Mouse (Mus musculus): ENCODE measurements around the gene Glud1.

The Glud1 gene

DNA sequence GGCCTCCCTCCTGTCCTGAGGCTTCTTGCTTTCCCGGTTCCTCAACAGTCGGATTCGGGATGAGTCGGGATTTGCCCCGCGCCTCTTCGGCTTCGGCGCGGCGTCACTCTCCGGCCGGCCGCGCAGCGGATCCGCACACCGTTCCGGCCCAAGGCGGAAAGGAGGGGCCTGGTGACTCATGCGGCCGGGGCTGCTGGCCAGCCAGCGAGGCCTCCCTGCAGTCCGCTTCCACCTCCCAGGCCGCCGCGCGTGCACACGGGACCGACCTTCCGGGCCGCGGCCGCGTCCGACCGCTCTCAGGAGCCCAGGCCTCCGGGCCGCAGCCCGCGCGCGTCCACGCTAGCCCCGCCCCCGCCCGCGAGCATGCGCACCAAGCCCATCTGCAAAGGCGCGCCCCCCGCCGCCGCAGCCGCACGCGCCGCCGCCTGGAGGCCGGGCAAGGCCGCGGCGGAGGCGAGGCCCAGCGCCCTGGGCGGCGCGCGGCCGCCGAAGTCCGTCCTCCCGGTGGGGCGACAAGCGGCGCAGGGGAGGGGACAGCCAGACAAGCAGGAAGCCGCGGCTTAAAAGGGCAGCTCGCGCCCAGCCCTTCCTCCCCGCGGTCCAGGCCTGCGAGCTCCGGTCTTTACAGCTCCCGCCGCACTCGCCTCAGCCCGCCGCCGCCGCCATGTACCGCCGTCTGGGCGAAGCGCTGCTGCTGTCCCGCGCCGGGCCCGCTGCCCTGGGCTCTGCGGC is at the start of gene Glud1, which contains the start of gene Shld2:
TSS of gene Glud1 (plus strand) at position 494 of the 732 bp plus-strand sequence.
TSS of gene Shld2 (minus strand) at position 260 of the 732 bp plus-strand sequence.
- POLR2A ChIA-PET: interaction anchor here in 3 of 4 experiments (0.6 to 61.1 kb wide), 20 partner anchors 10 to 362 kb away, joined by 3 to 2339 read pairs (median 4); partner anchors contain the start of genes Fam25c (in 1 of the 3), Mmrn2 (in 1 of the 3) and Sncg (in 1 of the 3)
- CTCF ChIA-PET: no interaction called here

DNA sequence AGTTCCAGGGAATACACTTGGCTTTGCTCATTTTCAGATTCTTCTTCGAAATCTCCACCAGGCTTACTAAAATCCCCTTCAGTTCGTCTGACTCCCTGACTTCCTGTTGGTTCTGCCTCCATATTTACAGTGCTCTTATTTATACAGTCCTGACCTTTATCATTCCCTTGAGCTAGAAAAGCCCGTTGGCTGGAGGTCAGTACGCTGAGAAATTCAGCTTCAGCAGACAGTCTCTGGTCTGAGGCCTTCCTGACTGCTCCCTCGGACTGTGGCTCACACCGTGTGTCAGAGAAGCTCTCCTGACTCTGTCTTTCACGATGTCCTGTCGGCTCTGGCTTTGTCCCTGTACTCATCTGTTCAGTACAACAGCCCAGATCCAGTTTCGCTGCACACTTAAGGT is 42.5 kb upstream of the Glud1 start:
- ChIA-PET CTCF (interaction anchor here (0.6 to 1.3 kb wide), 6 partner anchors 13 to 174 kb away, joined by 3 to 6 read pairs (median 4); no protein-coding TSS in a partner anchor), POLR2A (interaction anchor here in 3 of 4 experiments (0.6 to 2.4 kb wide), 21 partner anchors 8 to 201 kb away, joined by 3 to 10 read pairs (median 4); no protein-coding TSS in a partner anchor)

DNA sequence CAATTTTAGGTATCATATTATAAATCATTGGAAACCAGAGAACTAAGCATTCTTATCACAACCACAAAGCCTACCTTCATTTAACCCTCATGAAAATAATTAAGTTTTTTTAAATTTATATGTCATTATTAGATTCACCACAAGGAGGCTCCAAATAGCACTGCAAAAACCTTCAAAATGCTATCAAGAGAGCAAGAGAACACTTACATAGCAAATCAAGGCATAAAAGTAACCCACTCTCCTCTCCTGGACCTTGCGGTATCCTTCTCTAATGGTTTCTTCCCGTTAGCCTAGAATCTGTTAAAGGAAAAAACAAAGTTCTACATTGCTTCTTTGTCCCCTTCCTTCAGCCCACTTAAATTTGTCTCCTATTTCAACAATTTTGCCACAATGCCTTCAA is 37.2 kb upstream of the Glud1 start:
- CTCF ChIA-PET: interaction anchor here in 1 of 4 experiments (1.0 kb wide), 1 partner anchor 90 kb away, joined by 3 read pairs; no protein-coding TSS in a partner anchor
- POLR2A ChIA-PET: interaction anchor here in 1 of 4 experiments (0.8 to 1.8 kb wide), 5 partner anchors 8 to 90 kb away, joined by 3 to 4 read pairs (median 3); no protein-coding TSS in a partner anchor

DNA sequence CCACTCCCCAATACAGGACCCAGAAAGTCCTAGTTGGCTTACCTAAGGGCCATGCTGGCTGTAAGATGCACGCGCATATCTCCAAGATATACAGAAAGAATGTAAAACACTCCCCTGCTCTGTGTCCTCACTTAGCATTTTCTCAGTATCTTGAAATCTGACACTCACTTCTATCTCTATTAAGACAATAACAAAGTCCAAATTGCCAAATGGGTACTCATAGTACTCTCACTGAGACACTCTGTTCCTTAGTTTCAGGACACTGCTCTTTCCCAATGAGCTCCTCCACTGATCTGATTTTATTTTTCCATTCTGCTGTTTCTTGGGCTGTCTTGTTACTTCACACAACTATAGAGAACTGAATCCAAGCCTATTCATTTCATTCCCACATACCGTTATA is 36.4 kb upstream of the Glud1 start:
- ChIA-PET POLR2A (no interaction called here), CTCF (no interaction called here)

DNA sequence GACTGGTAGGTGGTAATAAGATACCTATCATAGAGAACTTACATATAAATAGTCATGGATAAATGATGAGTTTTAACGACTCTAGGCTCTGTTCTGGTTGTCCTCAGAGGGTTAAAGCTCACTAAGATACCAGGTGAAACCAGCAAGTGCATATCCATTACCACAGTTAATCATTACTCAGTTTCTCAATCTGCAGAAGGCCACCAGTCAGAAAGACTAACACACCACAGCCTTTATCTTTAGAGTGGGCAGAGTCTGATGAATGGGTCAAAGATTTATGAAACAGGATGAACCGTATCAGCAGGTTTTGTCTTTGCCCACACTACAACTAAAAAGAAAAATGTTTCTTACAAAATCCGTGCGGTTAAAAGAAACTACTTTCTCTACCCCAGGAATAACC is 35.3 kb upstream of the Glud1 start:
- POLR2A ChIA-PET: interaction anchor here in 1 of 4 experiments (0.6 kb wide), 1 partner anchor 15 kb away, joined by 5 read pairs; no protein-coding TSS in a partner anchor
- CTCF ChIA-PET: no interaction called here

DNA sequence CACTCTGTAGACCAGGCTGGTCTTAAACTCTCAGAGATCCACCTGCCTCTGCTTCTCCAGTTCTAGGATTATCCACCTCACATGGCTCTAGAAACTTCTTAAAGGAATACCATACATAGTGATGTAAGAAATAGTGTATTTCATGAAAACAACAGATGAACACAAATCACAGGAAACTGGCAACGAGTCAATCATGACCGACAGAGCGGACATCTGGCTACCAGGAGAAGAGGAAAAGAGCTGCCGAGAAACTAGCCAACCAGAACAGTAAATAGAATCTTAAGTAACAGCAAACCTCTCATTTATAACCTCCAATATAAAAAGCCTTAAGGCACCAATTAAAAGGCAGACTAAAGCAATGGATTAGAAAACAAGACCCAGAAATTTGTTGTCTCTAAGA is 30.8 kb upstream of the Glud1 start:
- ChIA-PET POLR2A (interaction anchor here in 1 of 4 experiments (0.6 to 1.2 kb wide), 2 partner anchors 34 to 405 kb away, joined by 3 to 4 read pairs; no protein-coding TSS in a partner anchor), CTCF (interaction anchor here in 1 of 4 experiments (0.6 kb wide), 1 partner anchor 25 kb away, joined by 3 read pairs; no protein-coding TSS in a partner anchor)

GRCm38 (mm10) chr14:34280798-34281197 is 29.7 kb upstream of the Glud1 start:
- ChIA-PET POLR2A (interaction anchor here in 3 of 4 experiments (1.0 to 1.4 kb wide), 7 partner anchors 8 to 35 kb away, joined by 3 to 4 read pairs (median 3); no protein-coding TSS in a partner anchor), CTCF (interaction anchor here in 1 of 4 experiments (1.4 kb wide), 1 partner anchor 13 kb away, joined by 6 read pairs; no protein-coding TSS in a partner anchor)

- CTCF ChIA-PET: interaction anchor here in 2 of 4 experiments (1.1 to 1.4 kb wide), 2 partner anchors 14 to 91 kb away, joined by 3 to 6 read pairs; no protein-coding TSS in a partner anchor
- POLR2A ChIA-PET: interaction anchor here in 3 of 4 experiments (0.8 to 1.5 kb wide), 6 partner anchors 9 to 29 kb away, joined by 3 to 4 read pairs (median 4); no protein-coding TSS in a partner anchor
These were observed 28.7 kb upstream of the Glud1 start for GRCm38 (mm10) chr14:34281736-34282269.

DNA sequence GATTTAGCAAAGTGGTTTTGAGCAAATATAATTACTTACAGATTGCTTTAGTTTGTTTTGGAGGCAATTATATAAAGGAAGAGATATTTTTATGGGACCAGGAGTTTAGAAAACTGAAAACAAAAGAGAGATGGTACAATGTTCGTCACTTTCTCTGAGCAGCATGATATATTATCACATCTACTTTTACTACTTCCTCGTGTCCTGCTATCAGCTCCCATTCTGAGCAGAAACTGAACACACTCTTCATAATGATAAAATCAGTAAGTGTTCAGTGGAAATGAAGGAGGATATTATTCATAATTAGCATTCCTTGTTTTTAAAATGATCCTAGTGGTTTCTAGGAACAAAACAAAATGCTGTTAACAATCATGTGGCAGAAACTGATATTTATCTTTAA is 22.1 kb upstream of the Glud1 start:
- POLR2A ChIA-PET: interaction anchor here in 1 of 4 experiments (0.9 kb wide), 1 partner anchor 75 kb away, joined by 3 read pairs; no protein-coding TSS in a partner anchor

DNA sequence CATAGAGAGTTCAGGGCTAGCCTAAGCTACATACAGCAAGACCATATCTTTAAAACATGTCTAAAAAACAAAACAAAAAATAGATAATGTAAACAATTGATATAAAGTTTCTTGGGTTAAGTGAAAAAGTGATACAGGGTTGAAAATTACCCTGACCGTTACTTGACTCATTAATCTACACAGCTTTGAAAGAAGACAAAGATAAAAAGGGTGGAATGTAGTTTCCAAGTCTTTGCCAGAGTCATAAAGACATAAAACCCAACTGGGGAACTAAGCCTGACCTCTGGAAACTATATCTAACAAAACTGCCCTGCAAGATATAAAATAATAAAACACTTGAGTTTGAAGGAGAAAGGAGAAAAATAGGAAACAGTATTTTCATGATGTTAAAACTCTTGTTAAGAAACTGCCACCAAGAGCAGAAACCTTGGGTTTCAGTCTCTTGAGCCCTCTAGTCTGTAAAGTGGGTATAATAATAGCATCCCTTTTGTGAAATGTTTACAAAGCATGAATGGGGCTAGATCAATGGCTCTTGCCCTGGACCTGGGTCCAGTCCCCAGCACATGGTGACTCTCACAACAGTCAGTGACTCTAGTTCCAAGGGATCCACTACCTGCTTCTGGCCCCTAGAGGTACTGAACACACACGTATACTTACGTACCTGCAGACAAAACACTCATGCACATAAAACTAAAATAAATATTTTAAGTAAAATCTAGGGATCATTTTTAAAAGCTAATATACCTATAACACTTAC is 21.1 kb upstream of the Glud1 start:
- ChIA-PET POLR2A (interaction anchor here in 1 of 4 experiments (0.7 kb wide), 1 partner anchor 705 kb away, joined by 5 read pairs; no protein-coding TSS in a partner anchor), CTCF (no interaction called here)

More for the DNA sequence above, 22.1 kb upstream of the Glud1 start:
- CTCF ChIA-PET: no interaction called here

GRCm38 (mm10) chr14:34290229-34290628 is 20.3 kb upstream of the Glud1 start:
- CTCF ChIA-PET: no interaction called here
- POLR2A ChIA-PET: no interaction called here

- POLR2A ChIA-PET: interaction anchor here in 1 of 4 experiments (1.0 to 2.5 kb wide), 3 partner anchors 10 to 66 kb away, joined by 3 to 9 read pairs (median 4); no protein-coding TSS in a partner anchor
- CTCF ChIA-PET: interaction anchor here in 1 of 4 experiments (0.5 kb wide), 1 partner anchor 10 kb away, joined by 3 read pairs; no protein-coding TSS in a partner anchor
These were observed 16.9 kb upstream of the Glud1 start for GRCm38 (mm10) chr14:34293641-34294040.

DNA sequence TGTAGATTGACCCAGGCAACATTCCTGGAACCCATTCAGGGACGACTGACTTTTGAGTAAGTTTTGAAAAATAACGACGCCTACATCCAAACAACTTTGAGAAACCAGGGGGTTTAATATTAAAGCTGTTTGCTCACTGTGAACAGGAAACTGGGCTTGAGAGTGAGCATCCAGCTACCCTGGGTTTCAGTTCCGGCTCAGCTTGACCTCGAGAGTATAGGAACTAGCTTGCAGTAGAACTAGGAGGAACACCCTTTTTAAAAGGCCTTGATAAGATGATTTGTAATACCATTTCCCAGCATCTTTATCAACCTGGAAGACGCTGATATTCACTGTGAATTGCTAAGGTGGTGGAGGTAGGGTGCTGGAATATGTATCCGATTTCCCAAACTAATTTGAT is 14.2 kb upstream of the Glud1 start:
- POLR2A ChIA-PET: interaction anchor here in 3 of 4 experiments (0.6 to 2.6 kb wide), 17 partner anchors 9 to 102 kb away, joined by 3 to 10 read pairs (median 4); partner anchors contain the start of genes Glud1 (in 1 of the 3) and Shld2 (in 1 of the 3)
- CTCF ChIA-PET: interaction anchor here in 2 of 4 experiments (0.6 to 0.8 kb wide), 2 partner anchors 62 to 79 kb away, joined by 4 to 7 read pairs; partner anchors contain the start of gene Mmrn2 (in 1 of the 2)

DNA sequence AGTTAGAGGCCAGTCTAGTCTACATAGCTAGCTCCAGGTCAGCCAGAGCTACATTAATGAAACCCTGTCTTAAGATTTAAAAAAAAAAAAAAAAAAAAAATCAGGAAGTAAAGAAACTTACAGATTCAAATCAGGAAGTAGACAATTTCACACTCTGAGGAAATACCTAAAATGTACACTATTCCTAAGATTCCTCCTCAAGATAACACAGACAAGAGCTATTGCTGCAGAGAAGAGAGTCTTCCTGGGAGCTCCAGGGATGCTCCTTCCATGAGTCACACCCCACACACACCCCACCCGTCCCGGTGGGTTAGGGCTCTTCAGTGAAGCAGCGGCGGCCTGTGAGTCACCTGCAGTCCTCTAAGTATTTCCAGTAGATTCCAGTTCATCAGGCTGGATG is 13.5 kb upstream of the Glud1 start:
- ChIA-PET CTCF (interaction anchor here in 3 of 4 experiments (0.6 to 0.8 kb wide), 5 partner anchors 62 to 160 kb away, joined by 3 to 12 read pairs (median 4); partner anchors contain the start of gene Mmrn2 (in 1 of the 3)), POLR2A (interaction anchor here (0.5 to 2.6 kb wide), 39 partner anchors 10 to 477 kb away, joined by 3 to 10 read pairs (median 4); partner anchors contain the start of genes Glud1 (in 1 of the 4) and Shld2 (in 1 of the 4))

- ChIA-PET POLR2A (interaction anchor here (0.5 to 2.6 kb wide), 35 partner anchors 9 to 476 kb away, joined by 3 to 10 read pairs (median 4); partner anchors contain the start of genes Glud1 (in 1 of the 4) and Shld2 (in 1 of the 4)), CTCF (interaction anchor here in 2 of 4 experiments (0.6 kb wide), 2 partner anchors 79 to 160 kb away, joined by 4 to 12 read pairs; no protein-coding TSS in a partner anchor)
These were observed 12.9 kb upstream of the Glud1 start for GRCm38 (mm10) chr14:34297634-34298033.

DNA sequence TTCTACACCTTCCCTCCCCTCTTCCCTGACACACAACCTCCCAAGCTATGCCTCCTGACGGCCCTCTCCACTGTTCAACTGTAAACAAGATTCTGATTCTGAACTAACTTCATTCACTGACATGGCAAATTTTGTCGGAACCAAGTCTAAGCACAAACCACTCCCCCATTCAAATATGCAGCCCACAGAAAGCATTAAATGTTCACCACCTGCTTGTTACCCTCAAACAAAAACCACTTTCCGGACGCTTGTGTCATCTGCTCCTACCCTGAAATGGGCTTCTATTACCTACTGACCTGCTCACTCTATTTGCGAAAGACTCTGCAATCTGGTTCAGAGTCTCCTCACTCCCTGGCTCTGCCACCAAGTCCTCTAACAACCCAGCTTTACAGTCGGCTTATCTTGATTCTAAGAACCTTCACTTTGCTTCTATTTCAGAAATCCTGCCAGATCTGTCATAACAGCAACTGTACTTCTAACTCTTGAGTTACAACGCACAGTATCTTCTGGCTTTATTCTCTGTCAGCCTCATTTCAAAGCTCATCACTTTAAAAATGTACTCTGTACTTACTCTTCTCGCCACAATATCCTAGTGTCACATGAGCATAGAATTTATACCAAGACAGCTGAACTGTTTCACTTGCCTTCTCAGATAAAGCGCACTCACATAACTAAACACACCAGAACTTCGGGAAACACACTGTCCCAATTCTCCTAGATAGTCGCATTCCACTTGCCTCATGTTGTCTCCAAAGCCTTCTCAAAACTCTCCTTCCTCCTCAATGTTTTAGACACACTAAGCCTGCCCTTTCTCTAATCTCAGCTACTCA is 11.4 kb upstream of the Glud1 start:
- CTCF ChIA-PET: no interaction called here

More for the DNA sequence above, 11.4 kb upstream of the Glud1 start:
- POLR2A ChIA-PET: interaction anchor here in 3 of 4 experiments (0.6 to 1.9 kb wide), 9 partner anchors 10 to 320 kb away, joined by 3 to 9 read pairs (median 4); no protein-coding TSS in a partner anchor

Data from embryonic stem cell, embryonic (primary cell).